Mouse (Mus musculus) heart, adult 2 months (tissue): ENCODE data around the gene Banf2.

Experiments used
- CTCF ChIP-seq: fragments of 200-600 bp; IDR thresholded peaks from 2 replicates; pipeline ENCODE4 v1.8.1; 2022; ENCODE audit warnings: antibody characterized with exemption, mild to moderate bottlenecking, moderate library complexity
- POLR2A ChIP-seq: fragments of 200-500 bp; IDR thresholded peaks from 2 replicates; pipeline ENCODE4 v1.6.1; 2011; ENCODE audit warnings: mild to moderate bottlenecking, low read depth, low read length, control low read depth; ENCODE audit not compliant: insufficient read depth

DNA sequence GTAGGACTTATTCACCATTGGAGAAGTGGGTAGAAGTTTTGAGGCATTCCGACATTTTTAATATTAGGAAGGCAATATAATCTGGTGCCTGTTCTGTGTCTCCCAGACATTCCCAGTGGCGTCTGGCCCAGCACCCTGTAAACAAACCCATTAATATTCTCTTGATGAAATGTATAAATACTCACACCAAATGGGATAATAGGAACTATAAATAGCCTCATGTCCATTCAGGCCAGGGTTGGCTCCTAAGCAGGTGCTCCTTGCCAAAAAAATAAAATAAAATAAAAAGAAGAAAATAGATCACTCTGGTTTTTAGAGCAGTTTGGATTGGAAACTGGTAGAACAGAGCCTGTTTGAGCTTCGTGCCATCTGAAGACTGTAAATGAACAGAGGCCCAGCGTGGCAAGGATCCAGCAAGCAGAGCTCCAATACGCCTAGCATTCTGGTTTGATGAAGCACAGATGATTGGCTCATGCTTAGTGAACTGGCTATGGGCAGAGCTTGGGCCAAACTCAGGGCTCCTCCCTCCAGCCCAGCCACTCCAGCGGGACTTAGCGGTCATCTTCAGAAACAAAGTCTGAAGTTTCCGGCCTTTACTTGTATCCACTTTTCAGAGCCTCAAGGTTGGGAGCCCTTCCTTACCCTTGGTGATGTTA is 19.7 kb downstream of the Banf2 start:
- no peak for TF ChIP-seq CTCF
- TF ChIP-seq POLR2A = no peak
